In the genomic region with DNA sequence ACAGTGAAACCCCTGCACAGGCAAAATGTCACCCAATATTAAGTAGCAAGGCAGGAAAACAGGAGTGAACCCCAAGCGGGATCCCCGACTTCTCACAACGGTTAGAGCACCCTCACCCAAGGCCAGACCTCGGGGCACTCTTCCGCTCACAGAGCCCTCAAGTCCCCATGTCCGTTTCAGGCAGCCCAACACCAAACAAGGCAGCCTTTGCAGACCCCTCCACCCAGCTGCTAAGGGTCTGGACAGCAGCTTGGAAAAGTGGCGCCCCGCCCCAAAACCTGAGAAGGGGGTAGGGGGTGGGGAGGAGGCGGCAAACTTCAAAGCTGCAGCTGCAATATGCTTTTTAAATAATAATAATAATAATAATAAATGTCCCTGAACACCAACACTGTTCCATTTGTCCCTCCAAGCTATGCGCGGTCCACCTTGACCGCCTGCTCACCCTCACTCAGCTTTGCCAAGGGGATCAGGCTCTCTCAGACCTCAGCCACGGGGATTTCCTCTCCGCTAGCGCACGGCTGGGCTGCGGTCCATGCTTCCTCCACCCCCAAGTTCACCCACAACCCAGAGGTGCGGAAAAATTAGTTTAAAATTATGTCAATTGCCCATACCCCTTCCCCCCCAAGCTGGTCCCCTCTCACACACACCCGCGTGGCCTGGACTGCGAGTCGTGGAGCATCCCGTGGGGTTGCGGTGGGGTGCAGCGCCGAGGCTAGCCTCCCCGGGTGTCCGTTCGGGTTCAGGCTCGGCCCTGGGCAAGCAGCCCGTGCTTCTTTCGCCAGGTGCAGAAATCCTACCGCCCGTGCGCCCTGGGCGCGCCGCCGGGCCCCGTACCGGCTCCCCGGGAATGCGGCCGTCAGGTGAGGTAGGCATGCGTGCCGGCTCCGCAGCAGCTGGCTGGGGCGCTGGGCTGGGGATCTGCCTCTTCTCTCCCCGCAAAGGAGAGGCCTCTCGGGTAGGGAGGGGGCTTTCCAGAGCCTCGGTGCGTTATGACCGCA, we compare ENCODE assay signal across 9 mouse cellular contexts.
DNase-seq lines count a peak whose midpoint lies in the region; ATAC-seq and TF ChIP-seq lines count a peak whose summit lies in the region.
"Had no signal": no experiment of that assay in that cellular context is flagged by ENCODE, and none has a peak within 500 bp of the region (broad histone marks: within the 10 kb centered on the region; RNA-seq: fewer than 3 reads in every experiment).

No protein-coding gene starts in this region.

- no peak for TF ChIP-seq EP300 in liver, embryonic 14.5 days (IDR thresholded peaks at IDR 0.05; ENCODE audit: low read depth)

- H3K36me3 ChIP-seq in liver, embryonic 14.5 days (replicated peaks; ENCODE audit: control insufficient read depth, insufficient read depth, low read depth), result no peaks in the 10 kb centered on the region

- H3K4me2 ChIP-seq in liver, embryonic 14.5 days (ENCODE audit: low read depth), result peak overlapping the region; percentile 8; the same call in 1 of the 2 replicates

- no peak overlapping the region for H3K4me3 ChIP-seq in liver, embryonic 14.5 days (ENCODE audit: insufficient read depth in 1 of 2, low read depth in 2 of 2, low read length in 2 of 2)

- intact Hi-C loops in gastrocnemius, postnatal 14 days (cut with DNase I; ENCODE audit: low total_unique reads), result no loop called here
- intact Hi-C loops in left cerebral cortex, postnatal 10 days (cut with DNase I), result no loop called here

- WGBS in liver, embryonic 14.5 days (ENCODE audit: insufficient replicate concordance), result 16% methylated on average over 33 of the region's 53 CpGs

- no peak for TF ChIP-seq CTCF in liver, embryonic 14.5 days (IDR thresholded peaks at IDR 0.05; ENCODE audit: low read depth)

- H3K9me3 ChIP-seq in liver, embryonic 14.5 days (ENCODE audit: control insufficient read depth, low read length), result no peaks in the 10 kb centered on the region

- H3K27ac ChIP-seq in liver, embryonic 14.5 days, result no peak overlapping the region

- peak; percentile 9 for DNase-seq in gastrocnemius, postnatal 14 days
- no peak for DNase-seq in gastrocnemius, adult 18-20 months (ENCODE audit: low spot score)
- peak; percentile 8 for DNase-seq in heart, postnatal 4 days
- DNase-seq in liver, embryonic 14.5 days (ENCODE audit: low read depth in 3 of 3, low spot score in 3 of 3), result no peak
- DNase-seq in thymus, postnatal 10 days (ENCODE audit: low spot score in 2 of 2), result no peak
- DNase-seq in left cerebral cortex, postnatal 10 days (ENCODE audit: extremely low spot score in 1 of 2, low spot score in 2 of 2), result no peak
- DNase-seq in urinary bladder, adult 18-20 months (ENCODE audit: low spot score in 2 of 2), result no peak

- no peak overlapping the region for H3K9ac ChIP-seq in liver, embryonic 14.5 days (replicated peaks)

- H3K27me3 ChIP-seq in liver, embryonic 14.5 days (ENCODE audit: control insufficient read depth, insufficient read depth, low read length), result peaks cover 21% of the 10 kb centered on the region
- H3K27me3 ChIP-seq: CH12.LX had no signal

- peak; percentile 25; the same call in 1 of the 2 replicates for ATAC-seq in common myeloid progenitor, adult 5-6 weeks (replicated peaks; ENCODE audit: low read depth, poor library complexity, severe bottlenecking)
- ATAC-seq in liver, embryonic 14.5 days (ENCODE audit: insufficient read depth), result no peak

- H3K4me1 ChIP-seq in liver, embryonic 14.5 days (replicated peaks; ENCODE audit: control insufficient read depth in 2 of 2, insufficient read depth in 2 of 2, low read length in 1 of 2), result no peaks in the 10 kb centered on the region

Comparison
In these comparisons a context has a peak if more than half of its experiments do, and no peak if none do; other contexts are left out.
1. DNase-seq: peak in gastrocnemius, postnatal 14 days (single experiment) and heart, postnatal 4 days (single experiment); none in gastrocnemius, adult 18-20 months (single experiment), liver, embryonic 14.5 days (0 of 3), thymus, postnatal 10 days (0 of 2), left cerebral cortex, postnatal 10 days (0 of 2) and urinary bladder, adult 18-20 months (0 of 2).